Mouse (Mus musculus): ENCODE data around the gene 1810046K07Rik. TPM values are rescaled to one million over a fixed set of nuclear protein-coding genes. Genes with fewer than 3 reads are reported as not detected.

1810046K07Rik gene
- polyA plus RNA-seq, 1 experiment: not detected

- Histone ChIP-seq H3K36me3 (ENCODE audit: control insufficient read depth, insufficient read depth, low read length, poor library complexity, severe bottlenecking) (no peaks in the 10 kb centered on the region), H3K4me1 (ENCODE audit: control insufficient read depth, insufficient read depth, low read length) (no peaks in the 10 kb centered on the region), H3K4me3 (ENCODE audit: low read depth, low read length) (no peak overlapping the region), H3K9ac (ENCODE audit: low read depth, poor library complexity, severe bottlenecking) (no peak overlapping the region), H3K27ac (ENCODE audit: insufficient read depth, low read length) (no peak overlapping the region), H3K9me3 (replicated peaks; ENCODE audit: control insufficient read depth, insufficient read depth, low read length, poor library complexity, severe bottlenecking) (no peaks in the 10 kb centered on the region), H3K27me3 (ENCODE audit: control insufficient read depth, insufficient read depth, low read length, poor library complexity, severe bottlenecking) (no peaks in the 10 kb centered on the region)
- no peak for TF ChIP-seq EP300 (IDR thresholded peaks at IDR 0.05; ENCODE audit: insufficient read depth, low read depth, low read length)
Measured at GRCm38 (mm10) chr9:51315402-51316063, 13.2 kb downstream of the 1810046K07Rik start.

GRCm38 (mm10) chr9:51312554-51313317 lies 16.0 kb downstream of the 1810046K07Rik start:
- H3K27me3 ChIP-seq (ENCODE audit: control insufficient read depth, insufficient read depth, low read length, poor library complexity, severe bottlenecking): no peaks in the 10 kb centered on the region
- no peak overlapping the region for H3K9ac ChIP-seq (ENCODE audit: low read depth, poor library complexity, severe bottlenecking)
- H3K4me1 ChIP-seq (ENCODE audit: control insufficient read depth, insufficient read depth, low read length): no peaks in the 10 kb centered on the region
- H3K27ac ChIP-seq (ENCODE audit: insufficient read depth, low read length): no peak overlapping the region
- no peaks in the 10 kb centered on the region for H3K36me3 ChIP-seq (ENCODE audit: control insufficient read depth, insufficient read depth, low read length, poor library complexity, severe bottlenecking)
- no peak overlapping the region for H3K4me3 ChIP-seq (ENCODE audit: low read depth, low read length)
- no peaks in the 10 kb centered on the region for H3K9me3 ChIP-seq (replicated peaks; ENCODE audit: control insufficient read depth, insufficient read depth, low read length, poor library complexity, severe bottlenecking)
- TF ChIP-seq CTCF (IDR thresholded peaks at IDR 0.05; ENCODE audit: low read depth, low read length): no peak
- no peak for TF ChIP-seq POLR2A (IDR thresholded peaks at IDR 0.05; ENCODE audit: insufficient read depth, low read length)
- TF ChIP-seq EP300 (IDR thresholded peaks at IDR 0.05; ENCODE audit: insufficient read depth, low read depth, low read length): no peak

GRCm38 (mm10) chr9:51310515-51310914 lies 18.2 kb downstream of the 1810046K07Rik start:
- H3K4me3 ChIP-seq (ENCODE audit: low read depth, low read length): no peak overlapping the region
- H3K27me3 ChIP-seq (ENCODE audit: control insufficient read depth, insufficient read depth, low read length, poor library complexity, severe bottlenecking): no peaks in the 10 kb centered on the region
- no peak overlapping the region for H3K9ac ChIP-seq (ENCODE audit: low read depth, poor library complexity, severe bottlenecking)
- H3K27ac ChIP-seq (ENCODE audit: insufficient read depth, low read length): no peak overlapping the region
- H3K4me1 ChIP-seq (ENCODE audit: control insufficient read depth, insufficient read depth, low read length): peaks cover under 1% of the 10 kb centered on the region
- no peaks in the 10 kb centered on the region for H3K9me3 ChIP-seq (replicated peaks; ENCODE audit: control insufficient read depth, insufficient read depth, low read length, poor library complexity, severe bottlenecking)
- TF ChIP-seq EP300 (IDR thresholded peaks at IDR 0.05; ENCODE audit: insufficient read depth, low read depth, low read length): no peak
- no peak for TF ChIP-seq CTCF (IDR thresholded peaks at IDR 0.05; ENCODE audit: low read depth, low read length)
- no peak for TF ChIP-seq POLR2A (IDR thresholded peaks at IDR 0.05; ENCODE audit: insufficient read depth, low read length)
- H3K36me3 ChIP-seq (ENCODE audit: control insufficient read depth, insufficient read depth, low read length, poor library complexity, severe bottlenecking): no peaks in the 10 kb centered on the region

- Histone ChIP-seq H3K27me3 (ENCODE audit: control insufficient read depth, insufficient read depth, low read length, poor library complexity, severe bottlenecking) (no peaks in the 10 kb centered on the region), H3K4me1 (ENCODE audit: control insufficient read depth, insufficient read depth, low read length) (peaks cover 4% of the 10 kb centered on the region), H3K9me3 (replicated peaks; ENCODE audit: control insufficient read depth, insufficient read depth, low read length, poor library complexity, severe bottlenecking) (no peaks in the 10 kb centered on the region), H3K4me3 (ENCODE audit: low read depth, low read length) (no peak overlapping the region), H3K9ac (ENCODE audit: low read depth, poor library complexity, severe bottlenecking) (no peak overlapping the region), H3K36me3 (ENCODE audit: control insufficient read depth, insufficient read depth, low read length, poor library complexity, severe bottlenecking) (no peaks in the 10 kb centered on the region), H3K27ac (ENCODE audit: insufficient read depth, low read length) (no peak overlapping the region)
- no peak for TF ChIP-seq EP300 (IDR thresholded peaks at IDR 0.05; ENCODE audit: insufficient read depth, low read depth, low read length)
- no peak for TF ChIP-seq POLR2A (IDR thresholded peaks at IDR 0.05; ENCODE audit: insufficient read depth, low read length)
- no peak for TF ChIP-seq CTCF (IDR thresholded peaks at IDR 0.05; ENCODE audit: low read depth, low read length)
Measured at GRCm38 (mm10) chr9:51306351-51306750, 22.4 kb downstream of the 1810046K07Rik start.

GRCm38 (mm10) chr9:51305146-51305545 lies 23.6 kb downstream of the 1810046K07Rik start:
- TF ChIP-seq EP300 (IDR thresholded peaks at IDR 0.05; ENCODE audit: insufficient read depth, low read depth, low read length) (no peak), CTCF (IDR thresholded peaks at IDR 0.05; ENCODE audit: low read depth, low read length) (no peak), POLR2A (IDR thresholded peaks at IDR 0.05; ENCODE audit: insufficient read depth, low read length) (no peak)
- Histone ChIP-seq H3K9me3 (replicated peaks; ENCODE audit: control insufficient read depth, insufficient read depth, low read length, poor library complexity, severe bottlenecking) (no peaks in the 10 kb centered on the region), H3K4me3 (ENCODE audit: low read depth, low read length) (no peak overlapping the region), H3K27ac (ENCODE audit: insufficient read depth, low read length) (no peak overlapping the region), H3K9ac (ENCODE audit: low read depth, poor library complexity, severe bottlenecking) (no peak overlapping the region), H3K4me1 (ENCODE audit: control insufficient read depth, insufficient read depth, low read length) (peaks cover 4% of the 10 kb centered on the region), H3K36me3 (ENCODE audit: control insufficient read depth, insufficient read depth, low read length, poor library complexity, severe bottlenecking) (no peaks in the 10 kb centered on the region), H3K27me3 (ENCODE audit: control insufficient read depth, insufficient read depth, low read length, poor library complexity, severe bottlenecking) (no peaks in the 10 kb centered on the region)

GRCm38 (mm10) chr9:51303980-51304379 lies 24.7 kb downstream of the 1810046K07Rik start:
- no peaks in the 10 kb centered on the region for H3K9me3 ChIP-seq (replicated peaks; ENCODE audit: control insufficient read depth, insufficient read depth, low read length, poor library complexity, severe bottlenecking)
- H3K27ac ChIP-seq (ENCODE audit: insufficient read depth, low read length): no peak overlapping the region
- no peaks in the 10 kb centered on the region for H3K27me3 ChIP-seq (ENCODE audit: control insufficient read depth, insufficient read depth, low read length, poor library complexity, severe bottlenecking)
- TF ChIP-seq EP300 (IDR thresholded peaks at IDR 0.05; ENCODE audit: insufficient read depth, low read depth, low read length): no peak
- no peaks in the 10 kb centered on the region for H3K36me3 ChIP-seq (ENCODE audit: control insufficient read depth, insufficient read depth, low read length, poor library complexity, severe bottlenecking)
- H3K4me3 ChIP-seq (ENCODE audit: low read depth, low read length): no peak overlapping the region
- peaks cover 4% of the 10 kb centered on the region for H3K4me1 ChIP-seq (ENCODE audit: control insufficient read depth, insufficient read depth, low read length)
- no peak overlapping the region for H3K9ac ChIP-seq (ENCODE audit: low read depth, poor library complexity, severe bottlenecking)

Data from ES-Bruce4 (cell line).